Mouse (Mus musculus): ENCODE measurements around the gene Ctbp2.

DNA sequence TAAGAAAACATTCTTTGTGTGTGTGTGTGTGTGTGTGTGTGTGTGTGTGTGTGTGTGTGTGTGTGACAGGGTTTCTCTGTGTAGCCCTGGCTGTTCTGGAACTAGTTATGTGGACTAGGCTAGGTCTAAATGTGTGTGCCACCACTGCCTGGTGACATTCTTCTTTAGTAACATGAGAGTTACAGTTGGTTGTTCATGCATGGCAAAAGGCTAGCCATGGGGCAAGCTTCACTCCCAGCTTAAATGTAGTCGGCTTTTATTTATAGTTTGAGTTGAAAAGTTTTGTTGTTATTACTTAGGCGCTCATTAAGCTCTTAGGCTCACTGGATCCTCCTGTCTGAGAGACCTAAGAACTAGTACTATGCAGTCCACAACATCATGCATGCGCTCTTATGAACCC, 159.8 kb downstream of the Ctbp2 start:
- TF ChIP-seq POLR2A (IDR thresholded peaks at IDR 0.05; ENCODE audit: low read depth, low read length) (no peak), CTCF (IDR thresholded peaks at IDR 0.05; ENCODE audit: extremely low read depth, insufficient read depth, insufficient read length, insufficient replicate concordance) (no peak)
